Mouse (Mus musculus) embryonic facial prominence, embryonic 10.5 days (tissue): ENCODE measurements around the gene Col27a1. TPM values are rescaled to one million over a fixed set of nuclear protein-coding genes. Genes with fewer than 3 reads are reported as not detected.
A peak's percentile ranks its signal among the peaks of the same experiment; 100 is the strongest.

ENCODE experiments used
- DNase-seq: peaks from one replicate; pipeline ENCODE4 v3.0.0-alpha.2; 2017; ENCODE audit warnings: low spot score
- H3K27ac ChIP-seq: fragments of 300-500 bp; sonication (generic); replicated peaks from 2 replicates; pipeline ENCODE4 v1.5.1; 2016; ENCODE audit warnings: mild to moderate bottlenecking
- H3K27me3 ChIP-seq: fragments of 300-500 bp; sonication (generic); replicated peaks from 2 replicates; pipeline ENCODE4 v1.6.1; 2016; ENCODE audit warnings: low read depth, mild to moderate bottlenecking; ENCODE audit not compliant: poor library complexity, severe bottlenecking
- H3K36me3 ChIP-seq: fragments of 300-500 bp; sonication (generic); replicated peaks from 2 replicates; pipeline ENCODE4 v1.6.1; 2016; ENCODE audit warnings: mild to moderate bottlenecking, moderate library complexity
- H3K4me1 ChIP-seq: fragments of 300-500 bp; sonication (generic); 2 replicates; pipeline ENCODE4 v1.6.1; 2016
- H3K4me3 ChIP-seq: fragments of 300-500 bp; sonication (generic); 2 replicates; pipeline ENCODE4 v1.5.1; 2016; ENCODE audit warnings: mild to moderate bottlenecking, moderate library complexity
- H3K9me3 ChIP-seq: fragments of 300-500 bp; sonication (generic); 2 replicates; pipeline ENCODE4 v1.6.1; 2016; ENCODE audit warnings: mild to moderate bottlenecking
- WGBS: fragments of 180-500 bp; shearing (Covaris S2); methylation state at CpG from one replicate; pipeline ENCODE4 v1.1.7; 2016; 5-methylcytosine and 5-hydroxymethylcytosine counted together
- microRNA counts: library from miRNA; unstranded; fragments of <30 nt; microRNA quantifications from one replicate; lab custom pipeline; 2017
- microRNA-seq: library from miRNA; unstranded; fragments of <30 nt; microRNA quantifications from one replicate; pipeline ENCODE4, GENCODE M21; 2017
- polyA plus RNA-seq: library from polyadenylated mRNA; unstranded; fragments of >200 nt; fragmentation: Nextera tagmentation; extraction: Ambion mirVana; gene quantifications from 2 replicates; pipeline ENCODE4 v1.2.1, GENCODE M21; 2016

Col27a1 gene
- polyA plus RNA-seq, 1 experiment from 2014 or later = 5.3 TPM

GRCm38 (mm10) chr4:63370897-63371296 is 157.1 kb downstream of the Col27a1 start:
- no peak for DNase-seq
- 46% methylated on average over 7 of the region's 7 CpGs for WGBS
- no peaks in the 10 kb centered on the region for H3K9me3 ChIP-seq
- no peaks in the 10 kb centered on the region for H3K4me1 ChIP-seq
- H3K27ac ChIP-seq = no peak overlapping the region; the same call in 1 of the 2 replicates
- no peaks in the 10 kb centered on the region for H3K27me3 ChIP-seq
- H3K36me3 ChIP-seq = peaks cover 84% of the 10 kb centered on the region
- no peak overlapping the region for H3K4me3 ChIP-seq

- peak; percentile 29 for DNase-seq
- WGBS = 56% methylated on average over 3 of the region's 3 CpGs
- H3K27me3 ChIP-seq = no peaks in the 10 kb centered on the region
- no peaks in the 10 kb centered on the region for H3K4me1 ChIP-seq
- no peaks in the 10 kb centered on the region for H3K9me3 ChIP-seq
- no peak overlapping the region for H3K4me3 ChIP-seq
- peaks cover 94% of the 10 kb centered on the region for H3K36me3 ChIP-seq
- H3K27ac ChIP-seq = no peak overlapping the region
Measured at GRCm38 (mm10) chr4:63371890-63372289, 158.1 kb downstream of the Col27a1 start.

GRCm38 (mm10) chr4:63373404-63373803 is 159.6 kb downstream of the Col27a1 start:
- no peaks in the 10 kb centered on the region for H3K27me3 ChIP-seq
- 94% methylated on average over 8 of the region's 8 CpGs for WGBS
- H3K36me3 ChIP-seq = peaks cover 96% of the 10 kb centered on the region
- H3K4me3 ChIP-seq = no peak overlapping the region
- H3K4me1 ChIP-seq = no peaks in the 10 kb centered on the region
- no peak for DNase-seq
- H3K9me3 ChIP-seq = no peaks in the 10 kb centered on the region
- H3K27ac ChIP-seq = no peak overlapping the region

- H3K4me1 ChIP-seq = no peaks in the 10 kb centered on the region
- no peak overlapping the region for H3K27ac ChIP-seq
- H3K36me3 ChIP-seq = peaks cover 97% of the 10 kb centered on the region
- WGBS = 88% methylated on average over 12 of the region's 12 CpGs
- no peak overlapping the region for H3K4me3 ChIP-seq
- H3K9me3 ChIP-seq = no peaks in the 10 kb centered on the region
- no peaks in the 10 kb centered on the region for H3K27me3 ChIP-seq
- no peak for DNase-seq
Measured at GRCm38 (mm10) chr4:63374331-63374730, 160.5 kb downstream of the Col27a1 start.

GRCm38 (mm10) chr4:63375367-63375766 is 161.6 kb downstream of the Col27a1 start:
- Histone ChIP-seq H3K27ac (no peak overlapping the region), H3K36me3 (peaks cover 98% of the 10 kb centered on the region), H3K9me3 (no peaks in the 10 kb centered on the region), H3K4me1 (no peaks in the 10 kb centered on the region), H3K4me3 (no peak overlapping the region), H3K27me3 (no peaks in the 10 kb centered on the region)
- WGBS = 71% methylated on average over 1 of the region's 1 CpGs
- no peak for DNase-seq

- Histone ChIP-seq H3K4me3 (no peak overlapping the region), H3K36me3 (peaks cover 100% of the 10 kb centered on the region)
- 70% methylated on average over 7 of the region's 7 CpGs for WGBS
Measured at GRCm38 (mm10) chr4:63377483-63377882, 163.7 kb downstream of the Col27a1 start.

GRCm38 (mm10) chr4:63382676-63383369 is 169.0 kb downstream of the Col27a1 start:
- Histone ChIP-seq H3K36me3 (peaks cover 83% of the 10 kb centered on the region), H3K27me3 (no peaks in the 10 kb centered on the region), H3K27ac (no peak overlapping the region), H3K4me1 (no peaks in the 10 kb centered on the region), H3K4me3 (no peak overlapping the region), H3K9me3 (no peaks in the 10 kb centered on the region)
- DNase-seq = no peak
- WGBS = 83% methylated on average over 4 of the region's 4 CpGs

More at GRCm38 (mm10) chr4:63377483-63377882, 163.7 kb downstream of the Col27a1 start:
- H3K27me3 ChIP-seq = no peaks in the 10 kb centered on the region
- H3K27ac ChIP-seq = no peak overlapping the region
- DNase-seq = no peak
- no peaks in the 10 kb centered on the region for H3K9me3 ChIP-seq
- H3K4me1 ChIP-seq = no peaks in the 10 kb centered on the region

GRCm38 (mm10) chr4:63383474-63383873 is 169.7 kb downstream of the Col27a1 start:
- no peaks in the 10 kb centered on the region for H3K4me1 ChIP-seq
- no peaks in the 10 kb centered on the region for H3K9me3 ChIP-seq
- DNase-seq = no peak
- peaks cover 81% of the 10 kb centered on the region for H3K36me3 ChIP-seq
- 90% methylated on average over 12 of the region's 12 CpGs for WGBS
- H3K4me3 ChIP-seq = no peak overlapping the region
- H3K27ac ChIP-seq = no peak overlapping the region
- no peaks in the 10 kb centered on the region for H3K27me3 ChIP-seq

GRCm38 (mm10) chr4:63384262-63384661 is 170.5 kb downstream of the Col27a1 start:
- Histone ChIP-seq H3K4me3 (no peak overlapping the region), H3K27ac (no peak overlapping the region), H3K27me3 (no peaks in the 10 kb centered on the region), H3K36me3 (peaks cover 74% of the 10 kb centered on the region), H3K9me3 (no peaks in the 10 kb centered on the region), H3K4me1 (peaks cover 5% of the 10 kb centered on the region)
- WGBS = 94% methylated on average over 4 of the region's 4 CpGs
- DNase-seq = no peak

MicroRNA genes within 50 kb of the gene (microRNA counts, 519-probe panel; counts per million panel counts)
- microRNA mmu-miR-455 (lab: Ali Mortazavi, UCI) = 188 counts per million, percentile 57 among the panel's probes with 10 or more counts

Small RNA genes within 50 kb of the gene (microRNA-seq; reads per million reads assigned to microRNA genes)
- gene Mir455 = 768 reads per million, percentile 72 among the genes with 10 or more reads in this experiment

Other genes starting within 250 kb of the Col27a1 start
- gene Zfp618, start 248.4 kb upstream of the Col27a1 start, polyA plus RNA-seq = 23.0 and 26.9 TPM in 2 replicates
- gene Ambp, start 59.2 kb upstream of the Col27a1 start, polyA plus RNA-seq = not detected in 2 replicates
- gene Kif12, start 41.9 kb upstream of the Col27a1 start, polyA plus RNA-seq = not detected in 2 replicates
- not detected in 2 replicates for gene Orm1, start 130.6 kb downstream of the Col27a1 start, polyA plus RNA-seq
- not detected in 2 replicates for gene Orm3, start 142.2 kb downstream of the Col27a1 start, polyA plus RNA-seq
- not detected in 2 replicates for gene Orm2, start 148.4 kb downstream of the Col27a1 start, polyA plus RNA-seq
- 11.8 and 12.0 TPM in 2 replicates for gene Akna, start 189.3 kb downstream of the Col27a1 start, polyA plus RNA-seq